Mouse (Mus musculus): Measurements from ENCODE around the gene Ephb2. TPM values are rescaled to one million over a fixed set of nuclear protein-coding genes. Genes with fewer than 3 reads are reported as not detected.

Gene Ephb2
- total RNA-seq, 1 experiment: 15.5 TPM

- H3K4me3 ChIP-seq (ENCODE audit: insufficient read depth in 1 of 2, low read depth in 1 of 2, low read length in 2 of 2, poor library complexity in 1 of 2, severe bottlenecking in 1 of 2): peak overlapping the region; percentile 7 to 23; a peak in 3 of 4 replicates
- peak overlapping the region; percentile 86 for H3K27ac ChIP-seq (ENCODE audit: insufficient read depth, low read depth, low read length, poor library complexity, severe bottlenecking)
- no peaks in the 10 kb centered on the region for H3K36me3 ChIP-seq (ENCODE audit: control insufficient read depth, insufficient read depth, low read length, poor library complexity, severe bottlenecking)
- H3K9ac ChIP-seq (ENCODE audit: insufficient read depth, low read depth, low read length, poor library complexity, severe bottlenecking): peak overlapping the region; percentile 21; the same call in 1 of the 2 replicates
- in situ Hi-C loops (cut with MboI; ENCODE audit: low sequenced_read_pairs in 2 of 2, unreplicated experiment in 2 of 2): no loop called here
- no peak for TF ChIP-seq MAFK (IDR thresholded peaks at IDR 0.05; ENCODE audit: insufficient read depth, low read depth, low read length)
- TF ChIP-seq ZC3H11A (IDR thresholded peaks at IDR 0.05; ENCODE audit: borderline replicate concordance, low read depth, low read length): no peak
- peak; percentile 76 for TF ChIP-seq CHD2 (IDR thresholded peaks at IDR 0.05; ENCODE audit: low read depth, low read length)
- no peak for TF ChIP-seq ZNF384 (IDR thresholded peaks at IDR 0.05; ENCODE audit: low read depth, low read length)
- TF ChIP-seq HCFC1 (IDR thresholded peaks at IDR 0.05; ENCODE audit: borderline replicate concordance, insufficient read depth, low read length): no peak
- peaks cover 31 to 55% of the 10 kb centered on the region in 2 experiments for H3K4me1 ChIP-seq (ENCODE audit: control insufficient read depth in 2 of 2, insufficient read depth in 2 of 2, low read length in 2 of 2, poor library complexity in 1 of 2)
- no peak for DNase-seq (ENCODE audit: low read depth, low spot score)
- no peaks in the 10 kb centered on the region for H3K9me3 ChIP-seq (ENCODE audit: control insufficient read depth, insufficient read depth, low read depth, low read length)
Observed at GRCm38 (mm10) chr4:136732536-136733121, 103.2 kb downstream of the Ephb2 start.

- no peak for DNase-seq (ENCODE audit: low read depth, low spot score)
- H3K9ac ChIP-seq (ENCODE audit: insufficient read depth, low read depth, low read length, poor library complexity, severe bottlenecking): no peak overlapping the region
- H3K9me3 ChIP-seq (ENCODE audit: control insufficient read depth, insufficient read depth, low read depth, low read length): no peaks in the 10 kb centered on the region
- H3K36me3 ChIP-seq (ENCODE audit: control insufficient read depth, insufficient read depth, low read length, poor library complexity, severe bottlenecking): no peaks in the 10 kb centered on the region
- no peak for TF ChIP-seq HCFC1 (IDR thresholded peaks at IDR 0.05; ENCODE audit: borderline replicate concordance, insufficient read depth, low read length)
- no peak for TF ChIP-seq CHD2 (IDR thresholded peaks at IDR 0.05; ENCODE audit: low read depth, low read length)
- TF ChIP-seq MAFK (IDR thresholded peaks at IDR 0.05; ENCODE audit: insufficient read depth, low read depth, low read length): no peak
- no peak for TF ChIP-seq ZNF384 (IDR thresholded peaks at IDR 0.05; ENCODE audit: low read depth, low read length)
- no peak for TF ChIP-seq ZC3H11A (IDR thresholded peaks at IDR 0.05; ENCODE audit: borderline replicate concordance, low read depth, low read length)
- no peak overlapping the region for H3K4me3 ChIP-seq (ENCODE audit: insufficient read depth in 1 of 2, low read depth in 1 of 2, low read length in 2 of 2, poor library complexity in 1 of 2, severe bottlenecking in 1 of 2)
- peaks cover 31 to 59% of the 10 kb centered on the region in 2 experiments for H3K4me1 ChIP-seq (ENCODE audit: control insufficient read depth in 2 of 2, insufficient read depth in 2 of 2, low read length in 2 of 2, poor library complexity in 1 of 2)
- H3K27ac ChIP-seq (ENCODE audit: insufficient read depth, low read depth, low read length, poor library complexity, severe bottlenecking): peak overlapping the region; percentile 71; the same call in 1 of the 2 replicates
- in situ Hi-C loops (cut with MboI; ENCODE audit: low sequenced_read_pairs in 2 of 2, unreplicated experiment in 2 of 2): no loop called here
Observed at GRCm38 (mm10) chr4:136731761-136732160, 104.0 kb downstream of the Ephb2 start.

GRCm38 (mm10) chr4:136731008-136731609, 104.7 kb downstream of the Ephb2 start:
- Histone ChIP-seq H3K36me3 (ENCODE audit: control insufficient read depth, insufficient read depth, low read length, poor library complexity, severe bottlenecking) (no peaks in the 10 kb centered on the region), H3K4me1 (ENCODE audit: control insufficient read depth in 2 of 2, insufficient read depth in 2 of 2, low read length in 2 of 2, poor library complexity in 1 of 2) (peaks cover 28 to 59% of the 10 kb centered on the region in 2 experiments), H3K9ac (ENCODE audit: insufficient read depth, low read depth, low read length, poor library complexity, severe bottlenecking) (peak overlapping the region; percentile 40; the same call in 1 of the 2 replicates), H3K9me3 (ENCODE audit: control insufficient read depth, insufficient read depth, low read depth, low read length) (no peaks in the 10 kb centered on the region), H3K27ac (ENCODE audit: insufficient read depth, low read depth, low read length, poor library complexity, severe bottlenecking) (peak overlapping the region; percentile 71), H3K4me3 (ENCODE audit: insufficient read depth in 1 of 2, low read depth in 1 of 2, low read length in 2 of 2, poor library complexity in 1 of 2, severe bottlenecking in 1 of 2) (no peak overlapping the region)
- in situ Hi-C loops (cut with MboI; ENCODE audit: low sequenced_read_pairs in 2 of 2, unreplicated experiment in 2 of 2): no loop called here
- no peak for DNase-seq (ENCODE audit: low read depth, low spot score)
- no peak for TF ChIP-seq CHD2 (IDR thresholded peaks at IDR 0.05; ENCODE audit: low read depth, low read length)

- H3K27ac ChIP-seq (ENCODE audit: insufficient read depth, low read depth, low read length, poor library complexity, severe bottlenecking): peak overlapping the region; percentile 71; the same call in 1 of the 2 replicates
Observed at GRCm38 (mm10) chr4:136730501-136730900, 105.3 kb downstream of the Ephb2 start.

More at GRCm38 (mm10) chr4:136730501-136730900, 105.3 kb downstream of the Ephb2 start:
- TF ChIP-seq ZC3H11A (IDR thresholded peaks at IDR 0.05; ENCODE audit: borderline replicate concordance, low read depth, low read length) (no peak), HCFC1 (IDR thresholded peaks at IDR 0.05; ENCODE audit: borderline replicate concordance, insufficient read depth, low read length) (no peak), ZNF384 (IDR thresholded peaks at IDR 0.05; ENCODE audit: low read depth, low read length) (no peak), CHD2 (IDR thresholded peaks at IDR 0.05; ENCODE audit: low read depth, low read length) (no peak), MAFK (IDR thresholded peaks at IDR 0.05; ENCODE audit: insufficient read depth, low read depth, low read length) (no peak)
- H3K36me3 ChIP-seq (ENCODE audit: control insufficient read depth, insufficient read depth, low read length, poor library complexity, severe bottlenecking): no peaks in the 10 kb centered on the region
- H3K9me3 ChIP-seq (ENCODE audit: control insufficient read depth, insufficient read depth, low read depth, low read length): no peaks in the 10 kb centered on the region
- in situ Hi-C loops (cut with MboI; ENCODE audit: low sequenced_read_pairs in 2 of 2, unreplicated experiment in 2 of 2): no loop called here
- peaks cover 25 to 55% of the 10 kb centered on the region in 2 experiments for H3K4me1 ChIP-seq (ENCODE audit: control insufficient read depth in 2 of 2, insufficient read depth in 2 of 2, low read length in 2 of 2, poor library complexity in 1 of 2)
- H3K9ac ChIP-seq (ENCODE audit: insufficient read depth, low read depth, low read length, poor library complexity, severe bottlenecking): peak overlapping the region; percentile 40
- DNase-seq (ENCODE audit: low read depth, low spot score): peak; percentile 40
- no peak overlapping the region for H3K4me3 ChIP-seq (ENCODE audit: insufficient read depth in 1 of 2, low read depth in 1 of 2, low read length in 2 of 2, poor library complexity in 1 of 2, severe bottlenecking in 1 of 2)

Data from ES-E14 (cell line).